Mouse (Mus musculus) heart, embryonic 12.5 days (tissue): ENCODE results near the gene Pkp2. TPM values are rescaled to one million over a fixed set of nuclear protein-coding genes. Genes with fewer than 3 reads are reported as not detected.
"Not testable (repeated sequence)": the region's sequence is repeated elsewhere in the genome, so short reads cannot be mapped to it uniquely, and the experiment has no call there.

ENCODE experiments used
- ATAC-seq: fragments of 200-750 bp; cut with Nextera tagmentation; 2 replicates; pipeline ENCODE4 v1.8.0; 2017; ENCODE audit warnings: moderate TSS enrichment, moderate library complexity; ENCODE audit not compliant: insufficient number of reproducible peaks, low FRiP score
- H3K27ac ChIP-seq: fragments of 300-500 bp; sonication (generic); 2 replicates; pipeline ENCODE4 v1.5.1; 2016; ENCODE audit warnings: mild to moderate bottlenecking, moderate library complexity; ENCODE audit not compliant: poor library complexity, severe bottlenecking
- H3K27me3 ChIP-seq: fragments of 300-500 bp; sonication (generic); replicated peaks from 2 replicates; pipeline ENCODE4 v1.6.1; 2016; ENCODE audit warnings: mild to moderate bottlenecking, moderate library complexity
- H3K36me3 ChIP-seq: fragments of 300-500 bp; sonication (generic); 2 replicates; pipeline ENCODE4 v1.6.1; 2016; ENCODE audit warnings: mild to moderate bottlenecking, moderate library complexity
- H3K4me1 ChIP-seq: fragments of 300-500 bp; sonication (generic); replicated peaks from 2 replicates; pipeline ENCODE4 v1.6.1; 2016; ENCODE audit warnings: mild to moderate bottlenecking
- H3K4me2 ChIP-seq: fragments of 300-500 bp; sonication (generic); 2 replicates; pipeline ENCODE4 v1.6.1; 2016; ENCODE audit warnings: mild to moderate bottlenecking, moderate library complexity
- H3K4me3 ChIP-seq: fragments of 300-500 bp; sonication (generic); 2 replicates; pipeline ENCODE4 v1.5.1; 2016; ENCODE audit warnings: mild to moderate bottlenecking
- H3K9ac ChIP-seq: fragments of 300-500 bp; sonication (generic); 2 replicates; pipeline ENCODE4 v1.6.1; 2016; ENCODE audit warnings: mild to moderate bottlenecking, moderate library complexity
- H3K9me3 ChIP-seq: fragments of 300-500 bp; sonication (generic); replicated peaks from 2 replicates; pipeline ENCODE4 v1.6.1; 2016; ENCODE audit warnings: mild to moderate bottlenecking, moderate library complexity
- WGBS: fragments of 180-500 bp; shearing (Covaris S2); methylation state at CpG from one replicate; pipeline ENCODE4 v1.1.7; 2016; 5-methylcytosine and 5-hydroxymethylcytosine counted together
- polyA plus RNA-seq: library from polyadenylated mRNA; unstranded; fragments of >200 nt; fragmentation: Nextera tagmentation; extraction: Ambion mirVana; gene quantifications from 2 replicates; pipeline ENCODE4 v1.2.1, GENCODE M21; 2016

Gene Pkp2
- polyA plus RNA-seq, 1 experiment from 2014 or later = 131 TPM

DNA sequence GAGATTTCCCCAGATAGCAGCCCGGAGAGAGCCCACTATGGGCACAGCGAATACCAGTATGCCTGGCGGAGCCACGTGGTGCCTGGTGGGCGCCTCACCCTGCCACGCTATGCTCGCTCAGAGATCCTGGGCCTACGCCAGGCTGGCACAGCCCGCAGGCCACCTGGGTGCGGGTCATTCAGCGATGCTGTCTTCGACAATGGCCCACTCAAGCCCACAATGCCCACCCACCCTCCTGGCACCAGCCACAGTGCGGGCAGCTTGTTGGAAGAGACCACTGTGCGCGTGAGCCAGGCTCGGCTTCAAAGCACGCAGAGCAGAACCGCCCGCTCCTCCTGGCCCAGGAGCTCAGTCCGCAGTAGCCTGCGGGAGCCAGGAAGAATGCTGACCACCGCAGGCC lies 12.7 kb downstream of the Pkp2 start:
- peaks cover 56% of the 10 kb centered on the region for H3K4me1 ChIP-seq
- peak overlapping the region; percentile 53; the same call in 1 of the 2 replicates for H3K27ac ChIP-seq
- ATAC-seq = no peak
- peaks cover 33% of the 10 kb centered on the region for H3K36me3 ChIP-seq
- no peaks in the 10 kb centered on the region for H3K27me3 ChIP-seq
- no peaks in the 10 kb centered on the region for H3K9me3 ChIP-seq
- no peak overlapping the region for H3K4me3 ChIP-seq
- WGBS = 91% methylated on average over 22 of the region's 22 CpGs
- H3K9ac ChIP-seq = no peak overlapping the region
- no peak overlapping the region for H3K4me2 ChIP-seq

- no peak for ATAC-seq
- Histone ChIP-seq H3K27ac (peak overlapping the region; percentile 38; the same call in 1 of the 2 replicates), H3K9me3 (no peaks in the 10 kb centered on the region), H3K9ac (no peak overlapping the region), H3K4me3 (no peak overlapping the region), H3K4me1 (peaks cover 25% of the 10 kb centered on the region), H3K36me3 (peaks cover 53% of the 10 kb centered on the region), H3K4me2 (no peak overlapping the region), H3K27me3 (no peaks in the 10 kb centered on the region)
- 81% methylated on average over 5 of the region's 5 CpGs for WGBS
These were observed 17.3 kb downstream of the Pkp2 start for GRCm38 (mm10) chr16:16230439-16230838.

- Histone ChIP-seq H3K9me3 (no peaks in the 10 kb centered on the region), H3K27ac (no peak overlapping the region), H3K27me3 (no peaks in the 10 kb centered on the region), H3K4me1 (peaks cover 12% of the 10 kb centered on the region; the same call in 1 of the 2 replicates), H3K36me3 (peaks cover 62% of the 10 kb centered on the region), H3K9ac (no peak overlapping the region), H3K4me3 (no peak overlapping the region), H3K4me2 (no peak overlapping the region)
- ATAC-seq = no peak
- 85% methylated on average over 2 of the region's 2 CpGs for WGBS
These were observed 20.8 kb downstream of the Pkp2 start for GRCm38 (mm10) chr16:16233919-16234318.

- WGBS = 75% methylated on average over 9 of the region's 9 CpGs
- peaks cover 55% of the 10 kb centered on the region for H3K36me3 ChIP-seq
- not testable (repeated sequence) for H3K27me3 ChIP-seq, H3K27ac ChIP-seq, H3K9me3 ChIP-seq, H3K4me2 ChIP-seq, H3K4me3 ChIP-seq, H3K9ac ChIP-seq, ATAC-seq, H3K4me1 ChIP-seq
These were observed 23.6 kb downstream of the Pkp2 start for GRCm38 (mm10) chr16:16236681-16237080.

- Histone ChIP-seq H3K4me3 (no peak overlapping the region), H3K36me3 (peaks cover 62% of the 10 kb centered on the region), H3K9ac (no peak overlapping the region), H3K4me2 (no peak overlapping the region), H3K27me3 (no peaks in the 10 kb centered on the region), H3K27ac (no peak overlapping the region), H3K4me1 (0 out of 2 replicates have a peak, but pooled peaks cover 2% of the 10 kb centered on the region), H3K9me3 (no peaks in the 10 kb centered on the region)
- no peak for ATAC-seq
- WGBS = 86% methylated on average over 2 of the region's 2 CpGs
These were observed 25.2 kb downstream of the Pkp2 start for GRCm38 (mm10) chr16:16238356-16238755.

- H3K9me3 ChIP-seq = no peaks in the 10 kb centered on the region
- 54% methylated on average over 2 of the region's 2 CpGs for WGBS
- peaks cover 6% of the 10 kb centered on the region for H3K4me1 ChIP-seq
- no peak for ATAC-seq
- no peak overlapping the region for H3K27ac ChIP-seq
- peaks cover 50% of the 10 kb centered on the region for H3K36me3 ChIP-seq
- no peak overlapping the region for H3K4me2 ChIP-seq
- no peak overlapping the region for H3K4me3 ChIP-seq
- H3K27me3 ChIP-seq = no peaks in the 10 kb centered on the region
- H3K9ac ChIP-seq = no peak overlapping the region
These were observed 31.6 kb downstream of the Pkp2 start for GRCm38 (mm10) chr16:16244711-16245110.

- ATAC-seq = no peak
- Histone ChIP-seq H3K27ac (peak overlapping the region; percentile 31; the same call in 1 of the 2 replicates), H3K9ac (no peak overlapping the region), H3K36me3 (peaks cover 42% of the 10 kb centered on the region), H3K9me3 (no peaks in the 10 kb centered on the region), H3K4me1 (peaks cover 23% of the 10 kb centered on the region), H3K4me2 (no peak overlapping the region), H3K27me3 (no peaks in the 10 kb centered on the region), H3K4me3 (no peak overlapping the region)
- 31% methylated on average over 2 of the region's 2 CpGs for WGBS
These were observed 37.4 kb downstream of the Pkp2 start for GRCm38 (mm10) chr16:16250470-16250869.

DNA sequence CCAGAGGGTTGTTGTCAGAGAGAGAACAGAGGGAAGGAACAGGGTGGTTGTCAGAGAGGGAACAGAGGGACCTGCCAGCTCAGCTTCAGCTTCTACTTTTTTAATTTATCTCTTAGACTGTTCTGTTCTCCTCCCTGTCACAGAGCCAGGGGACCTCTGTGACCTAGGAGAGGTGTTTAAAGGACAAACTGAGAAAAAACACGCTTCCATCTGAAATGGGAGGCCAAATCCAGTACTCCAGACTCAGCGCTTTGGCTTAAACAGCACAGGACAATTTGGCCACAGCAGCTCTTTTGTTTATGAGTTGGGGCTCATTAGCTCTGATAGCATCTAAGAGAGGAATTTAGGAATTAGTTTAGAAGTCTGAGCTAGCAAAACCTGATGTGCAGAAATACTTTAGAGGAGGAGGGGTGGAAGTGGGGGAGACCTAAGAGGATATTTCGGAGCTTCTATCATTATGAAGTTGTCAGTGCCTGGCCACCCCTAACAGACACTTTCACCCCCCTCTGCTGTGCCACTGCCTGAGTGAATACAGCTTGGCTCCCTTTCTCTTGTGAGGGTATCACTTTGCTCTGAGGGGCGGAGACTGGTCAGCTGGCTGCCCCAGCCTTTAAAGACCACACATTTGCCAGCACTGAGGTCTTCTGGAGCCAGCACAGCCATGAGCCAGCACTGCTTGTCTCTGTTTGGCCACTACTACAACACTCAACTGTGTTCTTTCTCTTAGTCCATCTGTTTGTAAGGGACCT lies 40.4 kb downstream of the Pkp2 start:
- peak overlapping the region; percentile 71 for H3K27ac ChIP-seq
- H3K9ac ChIP-seq = peak overlapping the region; percentile 21; the same call in 1 of the 2 replicates
- peaks cover 33% of the 10 kb centered on the region for H3K36me3 ChIP-seq
- no peak overlapping the region for H3K4me2 ChIP-seq
- H3K4me1 ChIP-seq = peaks cover 43% of the 10 kb centered on the region
- no peak overlapping the region for H3K4me3 ChIP-seq
- no peaks in the 10 kb centered on the region for H3K27me3 ChIP-seq
- WGBS = 31% methylated on average over 4 of the region's 4 CpGs
- H3K9me3 ChIP-seq = no peaks in the 10 kb centered on the region
- peak; percentile 72 for ATAC-seq

GRCm38 (mm10) chr16:16255217-16255616 lies 42.1 kb downstream of the Pkp2 start:
- ATAC-seq = no peak
- H3K9ac ChIP-seq = no peak overlapping the region
- H3K27me3 ChIP-seq = no peaks in the 10 kb centered on the region
- H3K4me2 ChIP-seq = no peak overlapping the region
- H3K36me3 ChIP-seq = peaks cover 39% of the 10 kb centered on the region
- H3K4me1 ChIP-seq = peaks cover 47% of the 10 kb centered on the region
- no peaks in the 10 kb centered on the region for H3K9me3 ChIP-seq
- H3K27ac ChIP-seq = peak overlapping the region; percentile 87
- H3K4me3 ChIP-seq = no peak overlapping the region
- 58% methylated on average over 1 of the region's 1 CpGs for WGBS

DNA sequence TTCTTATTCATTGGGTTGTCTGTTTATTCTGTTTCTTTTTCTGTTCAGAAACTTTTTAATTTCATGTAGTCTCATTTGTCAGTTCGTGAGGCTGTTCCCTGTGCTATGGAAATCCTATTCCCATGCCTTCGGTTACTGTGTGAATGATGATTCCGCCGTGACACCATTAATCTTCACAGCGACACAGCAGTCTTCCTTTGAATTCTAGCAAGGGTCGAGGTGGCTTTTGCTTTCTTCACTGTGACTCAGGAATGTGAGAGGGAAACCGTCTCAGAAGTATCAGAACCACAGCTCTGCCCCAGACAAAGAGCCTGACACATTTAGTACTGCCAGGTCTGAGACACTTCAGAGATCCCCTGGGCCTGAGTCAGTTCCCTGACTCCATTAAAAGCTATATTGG lies 42.8 kb downstream of the Pkp2 start:
- H3K4me3 ChIP-seq = no peak overlapping the region
- H3K4me2 ChIP-seq = no peak overlapping the region
- H3K4me1 ChIP-seq = peaks cover 43% of the 10 kb centered on the region
- no peaks in the 10 kb centered on the region for H3K27me3 ChIP-seq
- no peaks in the 10 kb centered on the region for H3K9me3 ChIP-seq
- H3K9ac ChIP-seq = peak overlapping the region; percentile 0; the same call in 1 of the 2 replicates
- 33% methylated on average over 7 of the region's 7 CpGs for WGBS
- H3K36me3 ChIP-seq = peaks cover 42% of the 10 kb centered on the region
- no peak for ATAC-seq
- H3K27ac ChIP-seq = peak overlapping the region; percentile 86

GRCm38 (mm10) chr16:16256672-16257071 lies 43.6 kb downstream of the Pkp2 start:
- peaks cover 43% of the 10 kb centered on the region for H3K4me1 ChIP-seq
- H3K4me3 ChIP-seq = no peak overlapping the region
- 5% methylated on average over 1 of the region's 1 CpGs for WGBS
- H3K9me3 ChIP-seq = no peaks in the 10 kb centered on the region
- peak overlapping the region; percentile 8; the same call in 1 of the 2 replicates for H3K4me2 ChIP-seq
- peak; percentile 82 for ATAC-seq
- H3K27ac ChIP-seq = peak overlapping the region; percentile 93
- H3K9ac ChIP-seq = no peak overlapping the region
- peaks cover 45% of the 10 kb centered on the region for H3K36me3 ChIP-seq
- no peaks in the 10 kb centered on the region for H3K27me3 ChIP-seq
